Mouse (Mus musculus) liver, postnatal 0 days (tissue): ENCODE results near the gene Tbc1d22a.

ENCODE experiments used
- CTCF ChIP-seq: sonication (generic); IDR thresholded peaks from 2 replicates; pipeline ENCODE4 v1.5.1; 2016; ENCODE audit warnings: antibody characterized with exemption, low read depth
- EP300 ChIP-seq: IDR thresholded peaks from 2 replicates; pipeline ENCODE4 v1.6.1; 2016; ENCODE audit warnings: antibody characterized with exemption, low read depth, mild to moderate bottlenecking

DNA sequence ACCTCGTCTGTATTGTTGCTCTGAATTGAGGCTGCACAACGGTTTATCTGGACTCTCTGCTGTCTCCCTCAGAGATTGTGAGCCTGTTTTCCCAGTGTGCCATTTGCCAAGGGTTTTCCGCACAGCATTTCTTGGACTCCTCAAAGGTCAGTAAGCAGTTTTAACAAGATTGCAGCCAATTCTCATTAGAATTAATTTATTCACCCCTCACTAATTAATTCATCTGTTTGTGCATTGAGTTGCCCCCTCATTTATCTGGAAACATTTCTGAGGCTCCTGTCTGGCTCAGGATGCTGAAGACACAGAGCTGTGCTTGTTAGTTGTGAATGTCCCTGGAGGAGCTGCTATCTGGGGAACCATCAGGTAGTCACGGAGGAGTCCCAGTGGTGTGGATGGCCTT lies 45.0 kb downstream of the Tbc1d22a start:
- TF ChIP-seq CTCF: no peak
- TF ChIP-seq EP300: no peak
